Mouse (Mus musculus) heart, adult 2 months (tissue): ENCODE results near the gene Mvd.

Experiments
- CTCF ChIP-seq: fragments of 200-600 bp; IDR thresholded peaks from 2 replicates; pipeline ENCODE4 v1.8.1; 2022; ENCODE audit warnings: antibody characterized with exemption, mild to moderate bottlenecking, moderate library complexity
- POLR2A ChIP-seq: fragments of 200-500 bp; IDR thresholded peaks from 2 replicates; pipeline ENCODE4 v1.6.1; 2011; ENCODE audit warnings: mild to moderate bottlenecking, low read depth, low read length, control low read depth; ENCODE audit not compliant: insufficient read depth

DNA sequence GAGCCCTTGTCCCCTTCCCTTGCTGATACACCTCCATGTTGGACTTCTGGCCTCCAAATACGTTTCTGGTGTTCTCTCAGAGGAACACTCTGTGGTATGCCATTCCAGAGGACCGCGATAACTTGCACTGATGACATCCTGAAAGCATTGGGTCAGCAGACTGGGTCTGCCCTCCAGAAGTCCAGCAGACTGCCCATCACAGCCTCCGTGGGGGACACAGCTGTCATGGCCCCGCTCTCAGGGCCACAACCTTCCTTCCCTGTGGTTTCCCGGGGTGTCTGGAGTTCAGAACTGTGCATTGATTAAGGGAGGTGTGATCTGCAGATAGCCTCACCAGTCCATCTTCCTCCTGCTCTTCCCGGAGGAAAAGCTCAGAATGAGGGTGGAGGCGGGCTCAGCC lies 19.3 kb upstream of the Mvd start:
- TF ChIP-seq CTCF (no peak), POLR2A (no peak)
